Mouse (Mus musculus) myocyte (in vitro differentiated cells): ENCODE measurements at regions not wholly inside any gene's neighbourhood (a gene's known extent, or its start where the extent isn't known, plus 50 kb on each side); places are given as distances from the start of the nearest gene placed in this dataset.

ENCODE experiments used
- H3K27me3 ChIP-seq: one replicate; pipeline ENCODE4 v1.6.1; 2011; ENCODE audit not compliant: control insufficient read depth, insufficient read depth, insufficient read length
- H3K36me3 ChIP-seq: one replicate; pipeline ENCODE4 v1.6.1; 2011; ENCODE audit not compliant: control insufficient read depth, insufficient read depth
- H3K4me2 ChIP-seq: one replicate; pipeline ENCODE4 v1.6.1; 2011; ENCODE audit warnings: low read depth, control low read depth
- H3K4me3 ChIP-seq: one replicate; pipeline ENCODE4 v1.5.1; 2011; ENCODE audit warnings: mild to moderate bottlenecking, control low read depth, moderate library complexity
- H3K79me2 ChIP-seq: one replicate; pipeline ENCODE4 v1.6.1; 2011; ENCODE audit not compliant: control insufficient read depth, insufficient read depth
- H3ac ChIP-seq: one replicate; pipeline ENCODE4 v1.6.1; 2011; ENCODE audit not compliant: control insufficient read depth, insufficient read length
- CEBPB ChIP-seq: IDR thresholded peaks from 2 replicates; pipeline ENCODE4 v1.6.1; 2011; ENCODE audit warnings: mild to moderate bottlenecking, moderate library complexity; ENCODE audit not compliant: poor library complexity, insufficient read depth, severe bottlenecking
- E2F4 ChIP-seq: IDR thresholded peaks from one replicate; pipeline ENCODE4 v1.6.1; 2011; ENCODE audit warnings: mild to moderate bottlenecking, control low read depth, moderate library complexity; ENCODE audit not compliant: insufficient read depth
- MAX ChIP-seq: IDR thresholded peaks from one replicate; pipeline ENCODE4 v1.6.1; 2011; ENCODE audit warnings: low read depth, mild to moderate bottlenecking, control low read depth
- MYOD1 ChIP-seq, 3 experiments: IDR thresholded peaks; one replicate each; pipeline ENCODE4 v1.6.1; 2011; ENCODE audit warnings: control low read depth in 2 of 3, low read depth in 2 of 3, mild to moderate bottlenecking in 2 of 3, moderate library complexity in 1 of 3; ENCODE audit not compliant: insufficient read length in 2 of 3, control insufficient read depth in 1 of 3
- MYOG ChIP-seq, 3 experiments: IDR thresholded peaks; one replicate each; pipeline ENCODE4 v1.6.1; 2011; ENCODE audit warnings: control low read depth in 2 of 3, low read depth in 2 of 3, mild to moderate bottlenecking in 2 of 3; ENCODE audit not compliant: insufficient read length in 2 of 3, control insufficient read depth in 1 of 3, insufficient read depth in 1 of 3
- POLR2A ChIP-seq: IDR thresholded peaks from one replicate; pipeline ENCODE4 v1.6.1; 2011; ENCODE audit warnings: low read depth, mild to moderate bottlenecking, control low read depth, moderate library complexity; ENCODE audit not compliant: insufficient read length
- POLR2AphosphoS2 ChIP-seq: IDR thresholded peaks from one replicate; pipeline ENCODE4 v1.6.1; 2011; ENCODE audit warnings: low read depth, control low read depth; ENCODE audit not compliant: insufficient read length
- REST ChIP-seq: IDR thresholded peaks from one replicate; pipeline ENCODE4 v1.6.1; 2011; ENCODE audit warnings: mild to moderate bottlenecking, control low read depth, moderate library complexity; ENCODE audit not compliant: insufficient read depth, insufficient read length
- SRF ChIP-seq: IDR thresholded peaks from one replicate; pipeline ENCODE4 v1.6.1; 2011; ENCODE audit warnings: low read depth; ENCODE audit not compliant: control insufficient read depth, insufficient read length
- TCF12 ChIP-seq: IDR thresholded peaks from one replicate; pipeline ENCODE4 v1.6.1; 2011; ENCODE audit warnings: mild to moderate bottlenecking, control low read depth; ENCODE audit not compliant: poor library complexity, insufficient read depth, severe bottlenecking
- TCF3 ChIP-seq: IDR thresholded peaks from one replicate; pipeline ENCODE4 v1.6.1; 2011; ENCODE audit warnings: low read depth, control low read depth; ENCODE audit not compliant: insufficient read length
- USF1 ChIP-seq: IDR thresholded peaks from one replicate; pipeline ENCODE4 v1.6.1; 2011; ENCODE audit warnings: low read depth, mild to moderate bottlenecking, control low read depth, moderate library complexity

DNA sequence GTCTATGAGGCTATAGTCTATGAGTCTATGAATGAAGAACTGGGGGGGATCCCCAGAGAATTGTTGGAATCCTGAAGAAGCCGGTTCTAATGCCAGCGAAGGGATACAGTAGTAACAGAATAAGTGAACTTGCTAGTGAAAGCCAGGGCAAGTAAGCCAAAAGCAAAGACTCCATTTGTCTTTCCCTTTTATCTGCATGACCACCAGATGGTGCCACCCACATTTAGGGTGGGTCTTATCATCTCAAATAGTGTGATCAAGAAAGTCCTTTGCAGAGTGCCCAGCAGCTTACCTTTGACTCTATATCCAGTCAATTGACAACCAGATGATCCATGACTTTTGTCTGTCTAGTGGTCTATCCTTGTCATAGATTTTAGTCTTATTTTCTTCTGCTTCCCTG, 184.2 kb upstream of the Nmur2 start:
- Histone ChIP-seq H3K4me2 (no peak overlapping the region), H3ac (no peak overlapping the region), H3K27me3 (no peaks in the 10 kb centered on the region), H3K36me3 (no peaks in the 10 kb centered on the region), H3K4me3 (no peak overlapping the region), H3K79me2 (no peaks in the 10 kb centered on the region)
- TF ChIP-seq MYOD1 (IDR thresholded peaks at IDR 0.05; ENCODE audit: control insufficient read depth in 1 of 3, insufficient read length in 2 of 3, low read depth in 2 of 3) = no peak
- TF ChIP-seq CEBPB = no peak
- TF ChIP-seq MYOG (IDR thresholded peaks at IDR 0.05; ENCODE audit: control insufficient read depth in 1 of 3, insufficient read depth in 1 of 3, insufficient read length in 2 of 3, low read depth in 2 of 3) = no peak

DNA sequence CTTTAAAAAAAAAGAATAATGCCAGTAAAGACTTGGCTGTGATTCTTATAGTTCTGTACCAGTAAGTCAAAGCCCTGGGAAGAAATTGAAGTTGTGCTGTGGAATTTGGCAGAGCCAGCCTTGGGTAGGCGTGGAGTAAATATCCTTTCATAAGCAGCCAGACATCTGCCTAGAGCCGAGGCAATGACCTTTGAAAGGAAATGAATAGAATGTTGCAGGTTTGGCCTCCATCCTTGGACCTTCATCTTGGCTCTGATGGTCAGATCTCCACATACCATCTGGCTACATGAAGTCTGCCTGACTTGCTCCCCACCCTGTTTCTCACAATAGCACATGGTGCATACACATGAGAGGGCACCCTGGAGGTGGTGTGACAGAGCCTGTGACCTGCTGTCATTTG, 174.9 kb upstream of the Nmur2 start:
- Histone ChIP-seq H3K27me3 (no peaks in the 10 kb centered on the region), H3K36me3 (no peaks in the 10 kb centered on the region), H3K4me3 (no peak overlapping the region), H3ac (no peak overlapping the region), H3K79me2 (no peaks in the 10 kb centered on the region), H3K4me2 (no peak overlapping the region)
- no peak for TF ChIP-seq MYOG (IDR thresholded peaks at IDR 0.05; ENCODE audit: control insufficient read depth in 1 of 3, insufficient read depth in 1 of 3, insufficient read length in 2 of 3, low read depth in 2 of 3)
- no peak for TF ChIP-seq USF1
- TF ChIP-seq SRF = no peak
- TF ChIP-seq E2F4 = no peak
- TF ChIP-seq CEBPB = no peak
- TF ChIP-seq TCF3 = no peak
- TF ChIP-seq REST = no peak
- no peak for TF ChIP-seq MYOD1 (IDR thresholded peaks at IDR 0.05; ENCODE audit: control insufficient read depth in 1 of 3, insufficient read length in 2 of 3, low read depth in 2 of 3)
- no peak for TF ChIP-seq MAX
- no peak for TF ChIP-seq POLR2AphosphoS2

DNA sequence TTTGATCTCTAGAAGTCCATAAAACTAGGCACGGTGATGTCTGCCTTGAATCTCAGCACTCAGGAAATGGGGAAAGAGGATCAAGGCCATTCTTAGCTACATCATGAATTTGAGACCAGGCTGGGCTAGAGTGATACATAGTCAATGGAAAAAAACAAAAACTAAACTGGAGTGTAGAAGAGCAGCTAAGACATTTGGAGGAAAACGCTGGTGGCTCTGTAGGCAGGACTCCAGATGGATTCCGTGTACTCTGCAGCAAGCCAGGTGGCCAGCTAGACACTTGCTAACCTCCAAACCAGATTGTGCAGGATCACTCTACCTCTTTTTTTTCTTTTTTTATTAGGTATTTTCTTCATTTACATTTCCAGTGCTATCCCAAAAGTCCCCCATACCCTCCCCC, 161.0 kb upstream of the Nmur2 start:
- no peaks in the 10 kb centered on the region for H3K79me2 ChIP-seq
- no peaks in the 10 kb centered on the region for H3K36me3 ChIP-seq
- no peak overlapping the region for H3ac ChIP-seq
- no peak overlapping the region for H3K4me2 ChIP-seq
- H3K27me3 ChIP-seq = no peaks in the 10 kb centered on the region
- TF ChIP-seq POLR2AphosphoS2 = no peak
- no peak overlapping the region for H3K4me3 ChIP-seq

DNA sequence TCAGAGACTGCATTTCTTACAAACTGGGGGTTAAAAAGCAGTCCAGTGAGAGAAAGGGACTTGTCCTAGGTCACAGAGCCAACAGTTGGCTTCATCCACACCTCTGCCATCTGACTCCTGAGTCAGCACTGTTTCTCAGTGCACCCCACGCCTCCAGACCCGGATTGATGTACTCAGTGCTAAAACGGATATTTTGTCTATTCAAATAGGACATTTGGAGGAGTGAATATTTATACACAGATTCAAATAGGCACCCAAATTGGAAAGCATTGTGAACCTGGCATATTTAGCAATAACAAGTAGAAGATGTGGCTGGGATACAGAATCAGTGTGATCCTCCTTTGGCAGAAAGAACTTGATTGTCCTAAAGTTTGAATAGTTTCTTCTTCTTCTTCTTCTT, 154.5 kb upstream of the Nmur2 start:
- Histone ChIP-seq H3K4me2 (no peak overlapping the region), H3K36me3 (no peaks in the 10 kb centered on the region), H3K4me3 (no peak overlapping the region), H3K79me2 (no peaks in the 10 kb centered on the region), H3K27me3 (no peaks in the 10 kb centered on the region), H3ac (no peak overlapping the region)
- TF ChIP-seq CEBPB (no peak), MYOD1 (IDR thresholded peaks at IDR 0.05; ENCODE audit: control insufficient read depth in 1 of 3, insufficient read length in 2 of 3, low read depth in 2 of 3) (no peak), REST (no peak), POLR2AphosphoS2 (no peak), TCF12 (no peak), TCF3 (no peak), MAX (no peak), USF1 (no peak), MYOG (IDR thresholded peaks at IDR 0.05; ENCODE audit: control insufficient read depth in 1 of 3, insufficient read depth in 1 of 3, insufficient read length in 2 of 3, low read depth in 2 of 3) (no peak), SRF (no peak), E2F4 (no peak), POLR2A (no peak)

DNA sequence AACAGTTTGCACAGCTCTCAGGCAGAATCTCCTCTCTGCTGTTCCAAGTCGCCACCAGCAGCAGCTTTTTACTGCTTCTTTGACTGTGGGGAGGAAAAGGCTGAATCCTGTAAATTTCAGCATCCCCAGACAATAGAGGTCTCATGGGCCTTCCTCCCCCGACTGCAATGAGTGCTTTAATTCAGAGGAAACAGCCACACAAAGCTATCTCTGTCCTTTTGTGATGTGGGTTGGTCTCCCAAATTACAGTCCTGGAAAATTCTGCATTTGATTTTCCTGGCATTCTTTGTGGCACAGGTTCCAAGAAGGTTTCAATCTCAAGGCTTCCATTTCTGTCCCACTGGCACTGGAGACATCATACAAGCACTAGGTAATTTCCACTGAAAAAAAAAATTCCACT, 152.6 kb upstream of the Nmur2 start:
- Histone ChIP-seq H3K27me3 (no peaks in the 10 kb centered on the region), H3ac (no peak overlapping the region), H3K4me3 (no peak overlapping the region), H3K36me3 (no peaks in the 10 kb centered on the region), H3K4me2 (no peak overlapping the region), H3K79me2 (no peaks in the 10 kb centered on the region)
- TF ChIP-seq MAX (no peak), TCF12 (no peak), USF1 (no peak), SRF (no peak), E2F4 (no peak), MYOG (IDR thresholded peaks at IDR 0.05; ENCODE audit: control insufficient read depth in 1 of 3, insufficient read depth in 1 of 3, insufficient read length in 2 of 3, low read depth in 2 of 3) (no peak), POLR2AphosphoS2 (no peak), MYOD1 (IDR thresholded peaks at IDR 0.05; ENCODE audit: control insufficient read depth in 1 of 3, insufficient read length in 2 of 3, low read depth in 2 of 3) (no peak), REST (no peak), TCF3 (no peak), CEBPB (no peak), POLR2A (no peak)
